Mouse (Mus musculus) megakaryocyte, embryonic 14.5 days (primary cell): ENCODE measurements around the gene Gm20918. TPM values are rescaled to one million over a fixed set of nuclear protein-coding genes. Genes with fewer than 3 reads are reported as not detected.
"Not testable (repeated sequence)": the region's sequence is repeated elsewhere in the genome, so short reads cannot be mapped to it uniquely, and the experiment has no call there.

Source experiments
- H3K27me3 ChIP-seq: replicated peaks from 2 replicates; pipeline ENCODE3; 2012; ENCODE audit warnings: inconsistent platforms
- H3K36me3 ChIP-seq: replicated peaks from 2 replicates; pipeline ENCODE3; 2012; ENCODE audit warnings: low read length, inconsistent platforms, mixed read lengths
- H3K4me1 ChIP-seq: 2 replicates; pipeline ENCODE4 v1.6.1; 2012; ENCODE audit warnings: inconsistent platforms
- H3K4me3 ChIP-seq: replicated peaks from 2 replicates; pipeline ENCODE3; 2012; ENCODE audit warnings: moderate library complexity, mild to moderate bottlenecking, inconsistent platforms
- H3K9me3 ChIP-seq: 2 replicates; pipeline ENCODE4 v1.6.1; 2012; ENCODE audit warnings: inconsistent platforms
- polyA plus RNA-seq: library from polyadenylated mRNA; stranded (reverse); fragments of >175 nt; gene quantifications from 2 replicates; pipeline ENCODE4 v1.2.3, GENCODE M21; 2012; ENCODE audit warnings: low replicate concordance; ENCODE audit not compliant: insufficient read depth

Gene Gm20918
- polyA plus RNA-seq: not detected in 2 replicates

DNA sequence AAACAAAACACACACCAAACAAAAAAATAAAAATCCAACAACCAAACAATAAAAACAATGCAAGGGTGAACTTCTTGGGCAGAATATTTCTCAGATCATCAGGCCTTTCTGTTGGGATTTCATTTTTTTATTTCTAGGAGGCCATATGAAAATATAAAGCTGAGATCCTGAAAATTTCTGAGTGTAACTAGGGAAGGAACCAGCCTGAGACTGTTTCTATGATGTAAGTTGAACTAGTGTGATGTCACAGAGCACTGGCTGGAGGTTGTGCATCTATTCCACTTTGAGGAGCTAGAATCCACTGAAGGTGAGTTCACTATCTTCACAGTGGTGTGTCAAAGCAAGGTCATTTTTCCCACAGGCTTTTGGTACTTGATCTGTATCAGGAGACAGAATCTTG lies at the start of gene Gm20918:
Gm20918 (plus strand) TSS at position 301 of the 400 bp plus-strand sequence.
- not testable (repeated sequence) for H3K4me3 ChIP-seq, H3K27me3 ChIP-seq, H3K9me3 ChIP-seq, H3K4me1 ChIP-seq, H3K36me3 ChIP-seq

Other genes with a start within 250 kb of the Gm20918 start
- not detected in 2 replicates for gene Gm21820, start 205.5 kb downstream of the Gm20918 start, polyA plus RNA-seq